Mouse (Mus musculus): ENCODE results near the gene Myh14. TPM values are rescaled to one million over a fixed set of nuclear protein-coding genes. Genes with fewer than 3 reads are reported as not detected.

Myh14 gene
- polyA plus RNA-seq, 2 experiments, result 2.5 to 3.7 TPM

- H3K4me3 ChIP-seq (replicated peaks; ENCODE audit: low read length), result no peak overlapping the region
- H3K9ac ChIP-seq (ENCODE audit: low read depth, low read length, severe bottlenecking), result no peak overlapping the region
- no peaks in the 10 kb centered on the region for H3K27me3 ChIP-seq (ENCODE audit: control insufficient read depth, insufficient read depth, low read length)
- H3K36me3 ChIP-seq (ENCODE audit: control insufficient read depth, insufficient read depth, low read length), result no peaks in the 10 kb centered on the region
- no peak overlapping the region for H3K4me2 ChIP-seq (replicated peaks; ENCODE audit: low read depth, low read length, severe bottlenecking)
- H3K4me1 ChIP-seq (ENCODE audit: control insufficient read depth, insufficient read depth, low read length), result no peaks in the 10 kb centered on the region
- no peak for TF ChIP-seq POLR2A (IDR thresholded peaks at IDR 0.05; ENCODE audit: borderline replicate concordance, extremely low read depth, insufficient read depth, insufficient read length)
- 68% methylated on average over 13 of the region's 17 CpGs for WGBS
- no peak overlapping the region for H3K27ac ChIP-seq (replicated peaks; ENCODE audit: low read depth, low read length)
- no peak for DNase-seq (ENCODE audit: low spot score)
- no peaks in the 10 kb centered on the region for H3K9me3 ChIP-seq (ENCODE audit: control insufficient read depth, low read length)
- ATAC-seq (ENCODE audit: low FRiP score, low read depth), result no peak
Observed at GRCm38 (mm10) chr7:44685531-44686402, 15.1 kb upstream of the Myh14 start.

GRCm38 (mm10) chr7:44683656-44684055 lies 13.0 kb upstream of the Myh14 start:
- DNase-seq (ENCODE audit: low spot score), result no peak
- no peaks in the 10 kb centered on the region for H3K4me1 ChIP-seq (ENCODE audit: control insufficient read depth, insufficient read depth, low read length)

GRCm38 (mm10) chr7:44676611-44677010 lies 6.0 kb upstream of the Myh14 start:
- no peak overlapping the region for H3K9ac ChIP-seq (ENCODE audit: low read depth, low read length, severe bottlenecking)
- WGBS, result 78% methylated on average over 2 of the region's 2 CpGs
- no peak overlapping the region for H3K4me3 ChIP-seq (replicated peaks; ENCODE audit: low read length)
- no peak for DNase-seq (ENCODE audit: low spot score)
- no peaks in the 10 kb centered on the region for H3K4me1 ChIP-seq (ENCODE audit: control insufficient read depth, insufficient read depth, low read length)
- H3K36me3 ChIP-seq (ENCODE audit: control insufficient read depth, insufficient read depth, low read length), result no peaks in the 10 kb centered on the region
- no peak for TF ChIP-seq POLR2A (IDR thresholded peaks at IDR 0.05; ENCODE audit: borderline replicate concordance, extremely low read depth, insufficient read depth, insufficient read length)
- H3K27me3 ChIP-seq (ENCODE audit: control insufficient read depth, insufficient read depth, low read length), result no peaks in the 10 kb centered on the region
- no peak overlapping the region for H3K4me2 ChIP-seq (replicated peaks; ENCODE audit: low read depth, low read length, severe bottlenecking)
- ATAC-seq (ENCODE audit: low FRiP score, low read depth), result no peak
- H3K9me3 ChIP-seq (ENCODE audit: control insufficient read depth, low read length), result no peaks in the 10 kb centered on the region
- no peak overlapping the region for H3K27ac ChIP-seq (replicated peaks; ENCODE audit: low read depth, low read length)

More at GRCm38 (mm10) chr7:44683656-44684055, 13.0 kb upstream of the Myh14 start:
- no peak overlapping the region for H3K9ac ChIP-seq (ENCODE audit: low read depth, low read length, severe bottlenecking)
- no peak for ATAC-seq (ENCODE audit: low FRiP score, low read depth)
- no peaks in the 10 kb centered on the region for H3K36me3 ChIP-seq (ENCODE audit: control insufficient read depth, insufficient read depth, low read length)
- H3K4me3 ChIP-seq (replicated peaks; ENCODE audit: low read length), result no peak overlapping the region
- no peaks in the 10 kb centered on the region for H3K27me3 ChIP-seq (ENCODE audit: control insufficient read depth, insufficient read depth, low read length)
- no peak overlapping the region for H3K4me2 ChIP-seq (replicated peaks; ENCODE audit: low read depth, low read length, severe bottlenecking)
- no peak for TF ChIP-seq POLR2A (IDR thresholded peaks at IDR 0.05; ENCODE audit: borderline replicate concordance, extremely low read depth, insufficient read depth, insufficient read length)
- H3K27ac ChIP-seq (replicated peaks; ENCODE audit: low read depth, low read length), result no peak overlapping the region
- WGBS, result 76% methylated on average over 8 of the region's 8 CpGs
- no peaks in the 10 kb centered on the region for H3K9me3 ChIP-seq (ENCODE audit: control insufficient read depth, low read length)

GRCm38 (mm10) chr7:44676126-44676525 lies 5.5 kb upstream of the Myh14 start:
- 63% methylated on average over 4 of the region's 4 CpGs for WGBS
- no peak for TF ChIP-seq POLR2A (IDR thresholded peaks at IDR 0.05; ENCODE audit: borderline replicate concordance, extremely low read depth, insufficient read depth, insufficient read length)
- no peak overlapping the region for H3K9ac ChIP-seq (ENCODE audit: low read depth, low read length, severe bottlenecking)
- H3K4me2 ChIP-seq (replicated peaks; ENCODE audit: low read depth, low read length, severe bottlenecking), result no peak overlapping the region
- H3K27me3 ChIP-seq (ENCODE audit: control insufficient read depth, insufficient read depth, low read length), result peaks cover 4% of the 10 kb centered on the region; the same call in 1 of the 2 replicates
- no peak for DNase-seq (ENCODE audit: low spot score)
- H3K9me3 ChIP-seq (ENCODE audit: control insufficient read depth, low read length), result no peaks in the 10 kb centered on the region
- H3K27ac ChIP-seq (replicated peaks; ENCODE audit: low read depth, low read length), result no peak overlapping the region
- no peaks in the 10 kb centered on the region for H3K36me3 ChIP-seq (ENCODE audit: control insufficient read depth, insufficient read depth, low read length)
- peaks cover 4% of the 10 kb centered on the region; the same call in 1 of the 2 replicates for H3K4me1 ChIP-seq (ENCODE audit: control insufficient read depth, insufficient read depth, low read length)
- ATAC-seq (ENCODE audit: low FRiP score, low read depth), result no peak
- H3K4me3 ChIP-seq (replicated peaks; ENCODE audit: low read length), result no peak overlapping the region

DNA sequence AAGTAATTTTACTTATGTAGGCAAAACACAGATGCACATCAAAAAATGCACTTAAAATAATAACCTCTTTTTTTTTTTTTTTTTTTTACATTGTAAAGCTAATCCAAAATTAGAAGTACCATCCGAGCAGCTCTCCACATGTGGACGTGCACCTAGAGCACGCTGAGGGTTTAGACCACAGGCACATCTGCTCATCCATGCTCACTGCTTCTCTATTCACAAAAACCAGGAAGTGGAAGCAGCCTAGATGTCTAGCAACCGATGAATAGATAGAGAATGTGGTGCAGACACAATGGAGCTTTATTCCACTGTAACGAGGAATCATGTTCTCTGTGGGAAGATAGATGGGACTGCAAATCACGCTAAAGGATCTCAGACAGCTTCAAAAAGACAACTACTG lies 4.5 kb upstream of the Myh14 start:
- no peaks in the 10 kb centered on the region for H3K9me3 ChIP-seq (ENCODE audit: control insufficient read depth, low read length)
- H3K4me1 ChIP-seq (ENCODE audit: control insufficient read depth, insufficient read depth, low read length), result peaks cover 8% of the 10 kb centered on the region; the same call in 1 of the 2 replicates
- H3K4me3 ChIP-seq (replicated peaks; ENCODE audit: low read length), result no peak overlapping the region
- H3K27ac ChIP-seq (replicated peaks; ENCODE audit: low read depth, low read length), result no peak overlapping the region
- DNase-seq (ENCODE audit: low spot score) (no peak), ATAC-seq (ENCODE audit: low FRiP score, low read depth) (no peak)
- no peaks in the 10 kb centered on the region for H3K36me3 ChIP-seq (ENCODE audit: control insufficient read depth, insufficient read depth, low read length)
- no peak overlapping the region for H3K4me2 ChIP-seq (replicated peaks; ENCODE audit: low read depth, low read length, severe bottlenecking)
- 89% methylated on average over 6 of the region's 6 CpGs for WGBS
- no peak for TF ChIP-seq POLR2A (IDR thresholded peaks at IDR 0.05; ENCODE audit: borderline replicate concordance, extremely low read depth, insufficient read depth, insufficient read length)
- H3K9ac ChIP-seq (ENCODE audit: low read depth, low read length, severe bottlenecking), result no peak overlapping the region
- H3K27me3 ChIP-seq (ENCODE audit: control insufficient read depth, insufficient read depth, low read length), result peaks cover 13% of the 10 kb centered on the region

Data from limb, embryonic 14.5 days (tissue).